Mouse (Mus musculus) olfactory bulb, adult 2 months (tissue): ENCODE measurements around the gene Aldh3b2. TPM values are rescaled to one million over a fixed set of nuclear protein-coding genes. Genes with fewer than 3 reads are reported as not detected.
"Not testable (repeated sequence)": the region's sequence is repeated elsewhere in the genome, so short reads cannot be mapped to it uniquely, and the experiment has no call there.

Experiments used
- H3K27ac ChIP-seq: fragments of 200-500 bp; 2 replicates; pipeline ENCODE4 v1.5.1; 2012; ENCODE audit warnings: low read depth, low read length; ENCODE audit not compliant: insufficient read depth
- H3K4me1 ChIP-seq: fragments of 200-500 bp; 2 replicates; pipeline ENCODE4 v1.6.1; 2012; ENCODE audit warnings: low read length; ENCODE audit not compliant: control insufficient read depth, insufficient read depth
- H3K4me3 ChIP-seq: fragments of 200-500 bp; 2 replicates; pipeline ENCODE4 v1.5.1; 2012; ENCODE audit warnings: mild to moderate bottlenecking, low read depth, low read length, moderate library complexity; ENCODE audit not compliant: insufficient read depth
- CTCF ChIP-seq: fragments of 200-500 bp; IDR thresholded peaks from 2 replicates; pipeline ENCODE4 v1.5.1; 2012; ENCODE audit warnings: low read depth, mild to moderate bottlenecking, low read length, moderate library complexity; ENCODE audit not compliant: insufficient read depth
- POLR2A ChIP-seq: fragments of 200-500 bp; IDR thresholded peaks from 2 replicates; pipeline ENCODE4 v1.6.1; 2012; ENCODE audit warnings: mild to moderate bottlenecking, low read depth, low read length, moderate library complexity; ENCODE audit not compliant: insufficient read depth
- WGBS: fragments of 180-500 bp; shearing (Covaris S2); methylation state at CpG from one replicate; pipeline ENCODE4 v1.1.7; 2018; 5-methylcytosine and 5-hydroxymethylcytosine counted together
- polyA plus RNA-seq: library from polyadenylated mRNA; stranded (reverse); fragments of >200 nt; gene quantifications from 2 replicates; pipeline ENCODE4 v1.2.4, GENCODE M21; 2012; ENCODE audit warnings: low replicate concordance; ENCODE audit not compliant: missing spikeins, insufficient read depth, insufficient read length

The Aldh3b2 gene
- polyA plus RNA-seq, 1 experiment = not detected

GRCm38 (mm10) chr19:3955804-3956203 is 16.3 kb upstream of the Aldh3b2 start:
- Histone ChIP-seq H3K27ac (no peak overlapping the region), H3K4me3 (no peak overlapping the region), H3K4me1 (no peaks in the 10 kb centered on the region)
- WGBS = 69% methylated on average over 4 of the region's 4 CpGs
- no peak for TF ChIP-seq POLR2A
- no peak for TF ChIP-seq CTCF

DNA sequence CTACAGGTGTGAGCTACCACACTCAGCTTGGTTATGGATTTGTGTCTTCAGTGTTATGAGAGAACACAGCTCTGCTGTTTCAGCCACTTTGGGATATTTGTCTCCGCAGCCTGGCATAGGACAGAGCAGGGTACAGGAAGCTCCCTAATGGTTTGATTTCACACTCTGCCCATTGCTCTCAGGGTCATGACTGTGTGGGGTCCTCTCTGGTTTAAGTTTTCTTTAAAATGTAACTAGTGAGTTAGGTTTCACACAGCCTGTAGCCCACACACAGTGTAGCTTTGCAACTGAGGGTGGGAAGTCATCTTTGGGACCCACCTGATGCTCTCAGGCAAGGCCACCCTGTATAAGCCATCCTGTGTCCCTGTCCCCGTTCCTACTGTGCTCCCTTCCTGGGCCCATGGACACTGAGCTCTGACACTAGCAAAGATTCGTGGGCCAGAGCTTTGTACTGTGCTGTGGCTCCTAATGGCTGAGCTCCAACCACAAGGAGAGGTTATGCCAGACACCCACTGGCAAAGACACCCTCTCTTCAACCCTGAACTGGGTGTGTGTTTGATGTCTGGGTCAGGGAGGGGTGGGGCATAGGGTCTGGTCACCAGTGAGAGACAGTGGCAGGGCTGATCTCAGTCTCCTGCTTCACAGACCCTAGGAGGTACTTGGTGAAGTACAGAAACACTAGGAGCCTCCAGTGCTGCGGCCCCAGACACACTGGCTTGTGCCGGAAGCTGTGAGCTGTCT is 14.7 kb upstream of the Aldh3b2 start:
- not testable (repeated sequence) for H3K4me1 ChIP-seq, H3K27ac ChIP-seq, H3K4me3 ChIP-seq
- WGBS = 87% methylated on average over 5 of the region's 5 CpGs

- H3K4me1 ChIP-seq = peaks cover 3% of the 10 kb centered on the region; the same call in 1 of the 2 replicates
- TF ChIP-seq POLR2A (no peak), CTCF (no peak)
- no peak within 1 kb of the TSS for H3K27ac ChIP-seq
- WGBS = 46% methylated on average over 4 of the region's 4 CpGs
- no peak within 1 kb of the TSS for H3K4me3 ChIP-seq
Measured at GRCm38 (mm10) chr19:3958470-3958869, 13.7 kb upstream of the Aldh3b2 start, which contains the start of gene Aldh3b3. TSS of gene Aldh3b3 (plus strand) at chr19:3958645.

- TF ChIP-seq CTCF = no peak
- no peak for TF ChIP-seq POLR2A
- H3K4me3 ChIP-seq = no peak overlapping the region
- H3K27ac ChIP-seq = no peak overlapping the region
- H3K4me1 ChIP-seq = peaks cover 3% of the 10 kb centered on the region; the same call in 1 of the 2 replicates
Measured at GRCm38 (mm10) chr19:3959030-3959429, 13.1 kb upstream of the Aldh3b2 start.

DNA sequence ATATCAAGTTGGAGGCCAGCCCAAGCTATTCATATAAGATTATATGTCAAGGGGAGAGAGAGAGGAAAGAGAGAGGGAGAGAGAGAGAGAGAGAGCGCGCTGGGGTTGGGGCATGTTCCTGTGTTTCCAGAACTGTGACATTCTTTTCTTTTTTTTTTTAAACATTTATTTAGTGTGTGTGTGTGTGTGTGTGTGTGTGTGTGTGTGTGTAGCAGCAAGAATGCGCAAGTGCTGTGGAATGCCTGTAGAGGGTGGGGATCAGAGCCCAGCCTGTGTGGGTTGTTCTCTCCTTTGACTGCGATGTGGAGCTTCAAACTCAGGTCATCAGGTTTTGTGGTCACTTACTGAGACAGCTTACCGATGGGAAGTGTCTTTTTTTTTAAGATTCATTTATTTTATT is 11.9 kb upstream of the Aldh3b2 start:
- H3K4me3 ChIP-seq = no peak overlapping the region
- no peak for TF ChIP-seq CTCF
- TF ChIP-seq POLR2A = no peak
- WGBS = 87% methylated on average over 5 of the region's 5 CpGs
- no peak overlapping the region for H3K27ac ChIP-seq
- peaks cover 3% of the 10 kb centered on the region; the same call in 1 of the 2 replicates for H3K4me1 ChIP-seq

DNA sequence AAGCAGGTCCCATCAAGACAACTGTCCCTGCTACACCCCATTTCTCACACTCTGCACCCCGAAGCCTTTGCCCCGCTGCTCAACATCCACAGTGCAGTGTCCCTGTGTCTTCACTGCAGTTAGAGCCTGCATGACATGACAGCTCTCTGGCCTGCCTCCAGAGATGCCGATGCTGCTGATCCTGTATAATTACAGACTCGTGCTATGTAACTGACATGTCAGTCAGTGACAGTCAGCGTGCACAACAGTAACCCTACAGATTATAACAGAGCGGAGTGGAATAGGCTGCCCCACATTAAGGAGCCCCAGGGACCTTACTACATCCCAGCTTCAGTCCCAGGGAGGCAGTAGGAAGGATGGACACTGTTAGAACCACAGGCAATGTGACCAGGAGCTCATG is 10.3 kb upstream of the Aldh3b2 start:
- H3K4me1 ChIP-seq, H3K4me3 ChIP-seq, H3K27ac ChIP-seq: not testable (repeated sequence)
- 48% methylated on average over 6 of the region's 6 CpGs for WGBS

GRCm38 (mm10) chr19:3962469-3962868 is 9.7 kb upstream of the Aldh3b2 start:
- 36% methylated on average over 2 of the region's 2 CpGs for WGBS
- Histone ChIP-seq H3K4me1 (peaks cover 3% of the 10 kb centered on the region; the same call in 1 of the 2 replicates), H3K27ac (no peak overlapping the region), H3K4me3 (no peak overlapping the region)
- no peak for TF ChIP-seq POLR2A
- no peak for TF ChIP-seq CTCF

GRCm38 (mm10) chr19:3964030-3964429 is 8.1 kb upstream of the Aldh3b2 start:
- TF ChIP-seq POLR2A (no peak), CTCF (no peak)
- H3K4me3 ChIP-seq = no peak overlapping the region
- no peak overlapping the region for H3K27ac ChIP-seq
- WGBS = 81% methylated on average over 4 of the region's 4 CpGs
- H3K4me1 ChIP-seq = peaks cover 3% of the 10 kb centered on the region; the same call in 1 of the 2 replicates

DNA sequence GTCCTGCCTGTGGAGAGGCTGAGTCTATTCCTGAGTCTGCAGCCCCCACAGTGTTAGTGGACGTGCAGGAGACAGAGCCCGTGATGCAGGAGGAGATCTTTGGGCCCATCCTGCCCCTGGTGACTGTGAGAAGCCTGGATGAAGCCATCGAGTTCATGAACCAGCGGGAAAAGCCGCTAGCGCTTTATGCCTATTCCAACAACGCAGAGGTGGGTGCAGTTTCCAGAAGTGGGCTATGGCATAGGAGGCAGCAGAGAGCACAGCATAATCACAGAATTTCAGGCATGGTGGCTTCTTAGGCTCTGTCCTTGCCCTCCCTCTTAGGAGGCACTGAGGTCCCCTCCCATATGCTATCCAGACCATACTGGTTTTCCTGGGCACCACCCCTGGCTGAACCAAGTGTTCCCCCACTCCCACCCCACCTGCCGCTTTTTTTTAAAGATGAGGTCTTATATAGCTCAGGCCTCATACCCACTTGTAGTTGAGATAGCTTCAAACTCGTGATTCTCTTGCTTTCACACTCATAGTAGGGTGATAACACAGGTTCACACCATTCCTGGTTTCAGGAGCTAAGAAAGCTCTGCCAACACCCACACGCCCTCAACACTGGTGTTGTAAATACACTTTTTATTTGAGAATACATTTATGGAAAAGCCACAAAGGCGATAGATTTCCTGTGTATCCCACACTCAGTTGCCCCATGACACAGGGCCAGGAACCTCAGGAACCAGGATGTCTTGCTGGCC is 5.6 kb upstream of the Aldh3b2 start:
- TF ChIP-seq POLR2A (no peak), CTCF (no peak)
- H3K4me3 ChIP-seq = no peak overlapping the region
- H3K4me1 ChIP-seq = peaks cover 3% of the 10 kb centered on the region; the same call in 1 of the 2 replicates
- no peak overlapping the region for H3K27ac ChIP-seq
- WGBS = 71% methylated on average over 11 of the region's 11 CpGs

GRCm38 (mm10) chr19:3967258-3967657 is 4.9 kb upstream of the Aldh3b2 start:
- no peaks in the 10 kb centered on the region for H3K4me1 ChIP-seq
- TF ChIP-seq CTCF (no peak), POLR2A (no peak)
- no peak overlapping the region for H3K27ac ChIP-seq
- H3K4me3 ChIP-seq = no peak overlapping the region
- WGBS = 72% methylated on average over 3 of the region's 3 CpGs

GRCm38 (mm10) chr19:3974608-3975007 is 2.5 kb downstream of the Aldh3b2 start:
- H3K4me1 ChIP-seq, H3K27ac ChIP-seq, H3K4me3 ChIP-seq: not testable (repeated sequence)
- 39% methylated on average over 6 of the region's 6 CpGs for WGBS
